Mouse (Mus musculus) lung, adult 10 weeks (tissue): Measurements from ENCODE around the gene Usf2. TPM values are rescaled to one million over a fixed set of nuclear protein-coding genes. Genes with fewer than 3 reads are reported as not detected.

Experiments
- polyA plus RNA-seq: library from polyadenylated mRNA; stranded (reverse); fragments of 350-450 nt; fragmentation: Illumina TruSeq; extraction: RNeasy Lipid Tissue Mini Kit (QIAGEN cat#74804); gene quantifications from one replicate; pipeline ENCODE4 v1.2.3, GENCODE M21; 2014; ENCODE audit warnings: low read depth, low replicate concordance; ENCODE audit not compliant: insufficient read depth

Usf2 gene
- 69.5 TPM for polyA plus RNA-seq

GRCm38 (mm10) chr7:30956756-30957366, at the start of gene Usf2:
Gene Usf2, minus strand, starts transcription at chr7:30956803.

GRCm38 (mm10) chr7:30973501-30974289, 17.1 kb upstream of the Usf2 start, which contains the start of gene Fam187b:
Gene Fam187b, plus strand, starts transcription at chr7:30973790.

GRCm38 (mm10) chr7:30973251-30973500, 16.6 kb upstream of the Usf2 start, which contains the start of gene Lsr:
Gene Lsr, minus strand, starts transcription at chr7:30973464.

GRCm38 (mm10) chr7:30943909-30944635, 12.5 kb downstream of the Usf2 start, which contains the start of gene Hamp:
Gene Hamp, minus strand, starts transcription at chr7:30944032.

GRCm38 (mm10) chr7:30924581-30924980, 32.0 kb downstream of the Usf2 start, which contains the start of gene Hamp2:
Gene Hamp2, minus strand, starts transcription at chr7:30924681.

GRCm38 (mm10) chr7:30914732-30915131, 41.9 kb downstream of the Usf2 start, which contains the start of gene Mag:
Gene Mag, minus strand, starts transcription at chr7:30914873.

Other genes with a start within 250 kb of the Usf2 start
- gene Atp4a, start 244.6 kb downstream of the Usf2 start, polyA plus RNA-seq, result not detected
- 100 TPM for gene Tmem147, start 227.3 kb downstream of the Usf2 start, polyA plus RNA-seq
- not detected for gene Gapdhs, start 213.1 kb downstream of the Usf2 start, polyA plus RNA-seq
- 17.0 TPM for gene Sbsn, start 205.3 kb downstream of the Usf2 start, polyA plus RNA-seq
- gene Dmkn, start 193.0 kb downstream of the Usf2 start, polyA plus RNA-seq, result 66.8 TPM
- not detected for gene Krtdap, start 168.9 kb downstream of the Usf2 start, polyA plus RNA-seq
- gene Ffar2, start 133.0 kb downstream of the Usf2 start, polyA plus RNA-seq, result 1.6 TPM
- not detected for gene Ffar3, start 100.6 kb downstream of the Usf2 start, polyA plus RNA-seq
- 0.51 TPM for gene Ffar1, start 95.2 kb downstream of the Usf2 start, polyA plus RNA-seq
- gene Cd22, start 76.5 kb downstream of the Usf2 start, polyA plus RNA-seq, result 9.9 TPM
- gene Mag, start 41.9 kb downstream of the Usf2 start, polyA plus RNA-seq, result 1.6 TPM
- gene Hamp2, start 32.1 kb downstream of the Usf2 start, polyA plus RNA-seq, result 0.86 TPM
- 32.5 TPM for gene Hamp, start 12.8 kb downstream of the Usf2 start, polyA plus RNA-seq
- gene Lsr, start 16.7 kb upstream of the Usf2 start, polyA plus RNA-seq, result 37.2 TPM
- 5.7 TPM for gene Fam187b, start 17.0 kb upstream of the Usf2 start, polyA plus RNA-seq
- gene Fxyd5, start 85.7 kb upstream of the Usf2 start, polyA plus RNA-seq, result 231 TPM
- 3.1 TPM for gene Fxyd7, start 94.7 kb upstream of the Usf2 start, polyA plus RNA-seq
- 320 TPM for gene Fxyd1, start 100.4 kb upstream of the Usf2 start, polyA plus RNA-seq
- 2.3 TPM for gene Lgi4, start 102.5 kb upstream of the Usf2 start, polyA plus RNA-seq
- 50.6 TPM for gene Fxyd3, start 119.9 kb upstream of the Usf2 start, polyA plus RNA-seq
- gene Hpn, start 158.5 kb upstream of the Usf2 start, polyA plus RNA-seq, result 10.6 TPM
- gene Scn1b, start 170.2 kb upstream of the Usf2 start, polyA plus RNA-seq, result 9.8 TPM
- gene Gramd1a, start 199.1 kb upstream of the Usf2 start, polyA plus RNA-seq, result 43.1 TPM